Mouse (Mus musculus): ENCODE results near the gene Optn. TPM values are rescaled to one million over a fixed set of nuclear protein-coding genes. Genes with fewer than 3 reads are reported as not detected.

Optn gene
- total and polyA plus RNA-seq, 3 experiments: 25.1 to 37.3 (median 28.0) TPM

GRCm38 (mm10) chr2:5075856-5076255 lies 12.0 kb upstream of the Optn start:
- TF ChIP-seq USF1 (IDR thresholded peaks at IDR 0.05; ENCODE audit: low read depth, low read length) (no peak), EP300 (IDR thresholded peaks at IDR 0.05; ENCODE audit: low read length) (no peak), ZKSCAN1 (IDR thresholded peaks at IDR 0.05; ENCODE audit: borderline replicate concordance, low read depth, low read length) (no peak), CHD2 (IDR thresholded peaks at IDR 0.05; ENCODE audit: low read length) (no peak), ELF1 (IDR thresholded peaks at IDR 0.05; ENCODE audit: low read depth, low read length) (no peak), JUND (conservative IDR thresholded peaks at IDR 0.05; ENCODE audit: low read depth, low read length) (no peak), CTCF (conservative IDR thresholded peaks at IDR 0.05 in 1 of 2, IDR thresholded peaks at IDR 0.05 in 1 of 2; ENCODE audit: low read depth in 2 of 2, low read length in 2 of 2) (no peak), IRF4 (IDR thresholded peaks at IDR 0.05; ENCODE audit: low read depth, low read length) (no peak), MAFK (IDR thresholded peaks at IDR 0.05; ENCODE audit: insufficient replicate concordance, low read length) (no peak), MYC (IDR thresholded peaks at IDR 0.05; ENCODE audit: low read depth, low read length) (no peak), TCF12 (IDR thresholded peaks at IDR 0.05; ENCODE audit: low read depth, low read length) (no peak), SIN3A (IDR thresholded peaks at IDR 0.05; ENCODE audit: low read length) (no peak), MAZ (IDR thresholded peaks at IDR 0.05; ENCODE audit: low read depth, low read length) (no peak), UBTF (IDR thresholded peaks at IDR 0.05; ENCODE audit: low read depth, low read length) (no peak)
- dilution Hi-C loops (cut with MboI; ENCODE audit: extremely low pct_ligation_motif_present, extremely low pct_unique_long_range_greater_than_20kb, low sequenced_read_pairs): no loop called here
- Histone ChIP-seq H3K36me3 (replicated peaks in 1 of 2; ENCODE audit: control insufficient read depth in 1 of 2, insufficient read depth in 1 of 2, low read length in 1 of 2) (no peaks in the 10 kb centered on the region), H3K4me2 (ENCODE audit: insufficient read depth, low read depth, poor library complexity, severe bottlenecking) (peak overlapping the region; percentile 3; the same call in 1 of the 2 replicates), H3K9me3 (replicated peaks; ENCODE audit: low read length) (peaks cover 5% of the 10 kb centered on the region), H3K4me1 (ENCODE audit: control insufficient read depth in 1 of 2, insufficient read depth in 2 of 2) (peaks cover 8 to 22% of the 10 kb centered on the region in 2 experiments; a peak in 3 of 4 replicates), H3K27me3 (replicated peaks) (no peaks in the 10 kb centered on the region), H3K9ac (ENCODE audit: insufficient read depth, low read depth) (no peak overlapping the region), H3K79me2 (replicated peaks; ENCODE audit: control insufficient read depth, extremely low read depth, insufficient read depth, poor library complexity, severe bottlenecking) (no peaks in the 10 kb centered on the region), H3K27ac (ENCODE audit: insufficient read depth, low read depth) (no peak overlapping the region), H3K4me3 (replicated peaks in 1 of 3; ENCODE audit: low read depth in 2 of 3, low read length in 2 of 3, poor library complexity in 1 of 3) (no peak overlapping the region)
- no peak for DNase-seq (ENCODE audit: extremely low read depth)
- in situ Hi-C loops (cut with MboI; ENCODE audit: low pct_ligation_motif_present, low pct_unique_long_range_greater_than_20kb, low sequenced_read_pairs): loop anchor here (25.0 kb wide), 2 partner anchors 736 to 1086 kb away; no protein-coding TSS in a partner anchor

DNA sequence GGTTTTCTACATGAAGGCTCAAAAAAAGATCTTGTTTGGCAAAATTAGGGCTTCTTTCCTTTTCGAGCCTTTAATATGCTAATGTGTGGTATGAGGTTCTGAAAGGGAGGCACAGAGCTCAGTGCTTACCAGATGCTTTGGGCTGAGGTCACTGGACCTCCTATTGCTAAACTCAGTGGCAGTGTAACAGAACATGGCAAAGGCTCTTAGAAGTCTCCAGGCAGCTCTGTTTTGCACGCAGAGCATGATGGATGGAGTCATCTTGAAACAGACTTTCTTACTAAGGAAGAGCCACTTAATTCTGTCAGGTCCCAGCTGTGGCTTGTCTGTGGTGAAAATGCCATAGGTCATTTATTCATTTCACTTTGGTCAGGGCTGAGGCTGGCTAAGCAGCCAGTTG lies 11.6 kb upstream of the Optn start:
- dilution Hi-C loops (cut with MboI; ENCODE audit: extremely low pct_ligation_motif_present, extremely low pct_unique_long_range_greater_than_20kb, low sequenced_read_pairs) (no loop called here), in situ Hi-C loops (cut with MboI; ENCODE audit: low pct_ligation_motif_present, low pct_unique_long_range_greater_than_20kb, low sequenced_read_pairs) (loop anchor here (25.0 kb wide), 2 partner anchors 737 to 1087 kb away; no protein-coding TSS in a partner anchor)
- H3K9me3 ChIP-seq (replicated peaks; ENCODE audit: low read length): peaks cover 5% of the 10 kb centered on the region
- peak overlapping the region; percentile 3; the same call in 1 of the 2 replicates for H3K4me2 ChIP-seq (ENCODE audit: insufficient read depth, low read depth, poor library complexity, severe bottlenecking)
- DNase-seq (ENCODE audit: extremely low read depth): peak; percentile 77
- no peaks in the 10 kb centered on the region for H3K27me3 ChIP-seq (replicated peaks)
- H3K4me1 ChIP-seq (ENCODE audit: control insufficient read depth in 1 of 2, insufficient read depth in 2 of 2): peaks cover 8 to 22% of the 10 kb centered on the region in 2 experiments; a peak in 3 of 4 replicates
- H3K4me3 ChIP-seq (replicated peaks in 1 of 3; ENCODE audit: low read depth in 2 of 3, low read length in 2 of 3, poor library complexity in 1 of 3): no peak overlapping the region
- no peak overlapping the region for H3K9ac ChIP-seq (ENCODE audit: insufficient read depth, low read depth)
- no peaks in the 10 kb centered on the region for H3K36me3 ChIP-seq (replicated peaks in 1 of 2; ENCODE audit: control insufficient read depth in 1 of 2, insufficient read depth in 1 of 2, low read length in 1 of 2)
- H3K79me2 ChIP-seq (replicated peaks; ENCODE audit: control insufficient read depth, extremely low read depth, insufficient read depth, poor library complexity, severe bottlenecking): no peaks in the 10 kb centered on the region
- no peak overlapping the region for H3K27ac ChIP-seq (ENCODE audit: insufficient read depth, low read depth)
- peak; percentile 20; the same call in 1 of the 2 replicates for TF ChIP-seq SIN3A (IDR thresholded peaks at IDR 0.05; ENCODE audit: low read length)
- TF ChIP-seq BHLHE40 (IDR thresholded peaks at IDR 0.05; ENCODE audit: low read depth, low read length): peak; percentile 62
- peak; percentile 82 for TF ChIP-seq EP300 (IDR thresholded peaks at IDR 0.05; ENCODE audit: low read length)
- TF ChIP-seq JUND (conservative IDR thresholded peaks at IDR 0.05; ENCODE audit: low read depth, low read length): peak; percentile 77
- TF ChIP-seq ETS1 (conservative IDR thresholded peaks at IDR 0.05; ENCODE audit: low read depth, low read length): peak; percentile 79
- TF ChIP-seq MEF2A (IDR thresholded peaks at IDR 0.05; ENCODE audit: borderline replicate concordance, low read depth, low read length): peak; percentile 44; the same call in 1 of the 2 replicates
- TF ChIP-seq ZC3H11A (IDR thresholded peaks at IDR 0.05; ENCODE audit: low read depth, low read length): no peak
- peak; percentile 87 for TF ChIP-seq IRF4 (IDR thresholded peaks at IDR 0.05; ENCODE audit: low read depth, low read length)
- no peak for TF ChIP-seq PAX5 (IDR thresholded peaks at IDR 0.05; ENCODE audit: low read length)
- peak; percentile 58 for TF ChIP-seq RCOR1 (conservative IDR thresholded peaks at IDR 0.05; ENCODE audit: low read depth, low read length)
- no peak for TF ChIP-seq POLR2A (IDR thresholded peaks at IDR 0.05; ENCODE audit: low read depth, low read length)
- TF ChIP-seq CTCF (conservative IDR thresholded peaks at IDR 0.05 in 1 of 2, IDR thresholded peaks at IDR 0.05 in 1 of 2; ENCODE audit: low read depth in 2 of 2, low read length in 2 of 2): no peak
- no peak for TF ChIP-seq UBTF (IDR thresholded peaks at IDR 0.05; ENCODE audit: low read depth, low read length)

All from CH12.LX (cell line).